Mouse (Mus musculus) E14TG2a.4 (cell line): ENCODE measurements around the gene Mroh2a.
A peak's percentile ranks its signal among the peaks of the same experiment; 100 is the strongest.

Experiments
- H3K27me3 ChIP-seq: 2 replicates; pipeline ENCODE4 v1.6.1; 2014; ENCODE audit warnings: low read length, control low read depth; ENCODE audit not compliant: insufficient read depth
- H3K36me3 ChIP-seq: 2 replicates; pipeline ENCODE4 v1.6.1; 2014; ENCODE audit warnings: low read length, control low read depth; ENCODE audit not compliant: insufficient read depth
- H3K4me1 ChIP-seq: replicated peaks from 2 replicates; pipeline ENCODE4 v1.6.1; 2014; ENCODE audit warnings: low read depth, low read length, control low read depth
- H3K4me3 ChIP-seq: replicated peaks from 2 replicates; pipeline ENCODE4 v1.5.1; 2014; ENCODE audit warnings: mild to moderate bottlenecking, low read length
- H3K9me3 ChIP-seq: 2 replicates; pipeline ENCODE4 v1.6.1; 2014; ENCODE audit warnings: low read length, control low read depth
- CTCF ChIP-seq: conservative IDR thresholded peaks from 2 replicates; pipeline ENCODE4 v1.5.1; 2014; ENCODE audit warnings: low read length
- NANOG ChIP-seq: IDR thresholded peaks from 2 replicates; pipeline ENCODE4 v1.6.1; 2014; ENCODE audit warnings: borderline replicate concordance, low read length, mixed read lengths
- POU5F1 ChIP-seq: IDR thresholded peaks from 2 replicates; pipeline ENCODE4 v1.6.1; 2014; ENCODE audit warnings: low read length, borderline replicate concordance

The Mroh2a gene

DNA sequence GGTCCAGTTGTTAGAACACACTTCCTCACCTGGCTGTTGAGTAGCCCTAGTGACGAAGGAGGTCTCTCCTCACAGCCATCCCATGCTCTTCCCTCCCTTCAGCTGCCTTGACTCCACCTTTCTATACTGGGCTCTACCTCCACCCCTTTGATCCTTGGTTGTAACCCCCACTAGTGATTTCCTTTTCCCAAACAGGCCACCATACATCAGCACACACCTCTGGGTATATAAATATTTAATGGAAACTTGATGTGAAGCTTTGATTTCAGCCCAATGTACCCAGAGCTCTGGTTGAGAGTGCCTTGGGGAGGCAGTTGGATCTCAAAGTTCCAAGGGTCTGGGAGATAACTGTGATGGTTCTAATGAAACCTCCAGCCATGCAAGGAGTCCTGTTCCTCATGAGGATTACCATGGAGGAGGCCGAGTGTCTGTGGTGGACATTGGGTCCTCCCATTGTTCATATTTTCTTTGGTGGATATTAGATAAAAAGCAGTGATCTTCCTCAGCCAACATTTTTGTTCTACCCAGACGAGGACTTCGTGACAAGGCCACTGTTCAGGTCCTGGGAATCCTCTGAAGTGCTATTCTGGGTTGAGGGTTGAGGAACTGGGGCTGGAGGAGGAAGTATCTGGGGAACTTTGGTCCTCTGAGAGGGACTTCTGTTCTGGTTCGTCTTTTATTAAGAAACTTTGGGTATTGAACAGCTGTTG is at the start of gene Mroh2a:
TSS of gene Mroh2a (plus strand) at position 317 of the 710 bp plus-strand sequence.
- Histone ChIP-seq H3K27me3 (0 out of 2 replicates have a peak, but pooled peaks cover 7% of the 10 kb centered on the region), H3K36me3 (no peaks in the 10 kb centered on the region), H3K9me3 (peaks cover 8% of the 10 kb centered on the region; the same call in 1 of the 2 replicates), H3K4me3 (no peak within 1 kb of the TSS), H3K4me1 (no peaks in the 10 kb centered on the region)
- TF ChIP-seq NANOG (no peak), POU5F1 (no peak), CTCF (no peak)

DNA sequence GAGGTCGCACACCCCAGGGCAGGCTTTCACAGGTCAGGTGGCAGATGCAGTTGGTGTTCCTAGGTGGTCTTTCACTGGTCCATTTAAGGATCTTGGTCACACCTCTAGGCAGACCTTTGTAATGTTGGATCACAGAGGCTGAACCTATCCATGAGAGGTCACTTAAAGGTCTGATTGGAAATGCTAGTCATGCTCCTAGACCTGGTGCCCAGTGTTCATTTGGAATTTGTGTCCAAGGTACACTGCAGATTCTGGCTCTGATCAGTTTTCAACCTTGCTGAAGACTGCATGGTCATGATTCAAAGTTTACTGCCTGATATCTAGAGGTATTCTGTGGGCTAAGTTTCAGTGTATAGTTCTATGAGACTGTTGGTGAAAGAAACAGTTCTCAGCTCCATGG is 47.1 kb upstream of the Mroh2a start:
- Histone ChIP-seq H3K4me3 (no peak overlapping the region), H3K36me3 (no peaks in the 10 kb centered on the region), H3K9me3 (peaks cover 38% of the 10 kb centered on the region), H3K4me1 (no peaks in the 10 kb centered on the region), H3K27me3 (no peaks in the 10 kb centered on the region)
- TF ChIP-seq NANOG (no peak), POU5F1 (no peak), CTCF (no peak)

DNA sequence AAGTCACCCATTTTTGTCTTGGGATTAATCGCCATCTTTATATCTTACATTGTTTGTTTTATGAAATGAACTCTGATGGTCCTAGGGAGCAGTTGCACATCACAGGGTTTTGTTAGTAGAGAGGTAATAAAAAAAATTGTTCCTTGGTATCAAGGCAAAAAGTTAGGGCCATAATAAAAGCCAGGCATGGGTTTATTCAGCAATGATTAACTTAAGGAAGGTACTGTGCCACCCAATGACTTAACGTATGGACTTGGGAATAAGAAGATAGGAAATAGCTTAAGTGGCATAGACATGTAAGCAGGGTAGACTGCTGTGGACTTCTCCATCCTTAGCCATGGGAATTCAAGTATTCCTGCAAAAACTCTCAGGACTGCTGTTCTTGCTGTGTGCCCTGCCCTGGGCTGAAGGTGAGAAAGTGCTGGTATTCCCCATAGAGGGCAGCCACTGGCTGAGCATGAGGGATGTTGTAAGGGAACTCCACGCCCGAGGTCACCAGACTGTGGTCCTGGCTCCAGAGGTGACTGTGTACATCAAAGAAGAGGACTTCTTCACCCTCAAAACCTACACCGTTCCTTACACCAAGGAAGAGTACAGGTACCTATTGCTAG is 40.4 kb upstream of the Mroh2a start:
- H3K9me3 ChIP-seq: no peaks in the 10 kb centered on the region
- H3K27me3 ChIP-seq: no peaks in the 10 kb centered on the region
- no peaks in the 10 kb centered on the region for H3K36me3 ChIP-seq
- no peaks in the 10 kb centered on the region for H3K4me1 ChIP-seq
- H3K4me3 ChIP-seq: no peak overlapping the region
- TF ChIP-seq NANOG (no peak), POU5F1 (no peak), CTCF (no peak)

DNA sequence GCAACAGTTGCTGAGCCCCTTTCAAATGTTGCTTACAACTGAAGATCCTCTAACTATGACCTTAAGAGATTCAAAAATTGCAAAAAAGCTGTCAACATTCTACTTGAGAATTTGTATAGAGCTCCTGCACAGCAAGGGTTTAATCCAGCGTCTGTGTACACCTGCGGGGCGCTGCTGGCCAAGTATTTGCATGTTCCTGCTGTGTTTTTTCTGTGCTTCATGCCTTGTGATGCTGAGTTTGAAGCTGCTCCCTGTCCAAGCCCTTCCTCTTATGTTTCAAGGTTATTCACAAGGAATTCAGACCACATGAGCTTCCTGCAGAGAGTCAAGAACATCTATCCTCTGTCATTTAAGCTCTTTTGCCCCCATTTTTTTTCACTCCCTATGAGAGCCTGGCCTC is 34.6 kb upstream of the Mroh2a start:
- TF ChIP-seq POU5F1: no peak
- TF ChIP-seq NANOG: no peak
- no peak for TF ChIP-seq CTCF
- H3K36me3 ChIP-seq: no peaks in the 10 kb centered on the region
- peaks cover 9% of the 10 kb centered on the region; the same call in 1 of the 2 replicates for H3K4me1 ChIP-seq
- H3K27me3 ChIP-seq: no peaks in the 10 kb centered on the region
- no peak overlapping the region for H3K4me3 ChIP-seq
- no peaks in the 10 kb centered on the region for H3K9me3 ChIP-seq

DNA sequence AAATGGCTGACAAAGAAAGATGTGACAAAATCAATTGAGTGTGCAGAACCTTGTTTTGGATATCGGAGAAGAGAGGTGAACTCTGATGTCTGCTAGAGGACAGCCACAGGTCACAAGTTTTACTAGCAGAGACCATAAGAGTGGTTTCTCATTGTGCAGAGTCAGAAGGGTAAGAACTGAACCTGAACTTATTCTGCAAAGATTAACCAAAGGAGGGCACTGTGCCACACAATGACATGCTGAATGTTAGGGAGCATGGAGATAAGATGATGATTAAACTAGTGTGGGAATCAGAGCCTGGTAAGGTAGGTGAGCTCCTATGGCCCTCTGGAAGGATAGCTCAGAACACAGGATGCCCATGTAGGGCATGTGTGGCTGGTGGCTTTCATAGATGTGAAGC is 31.1 kb upstream of the Mroh2a start:
- Histone ChIP-seq H3K36me3 (no peaks in the 10 kb centered on the region), H3K4me3 (no peak overlapping the region), H3K9me3 (no peaks in the 10 kb centered on the region), H3K27me3 (peaks cover 7% of the 10 kb centered on the region; the same call in 1 of the 2 replicates), H3K4me1 (peaks cover 9% of the 10 kb centered on the region; the same call in 1 of the 2 replicates)
- TF ChIP-seq CTCF: no peak
- no peak for TF ChIP-seq POU5F1
- TF ChIP-seq NANOG: no peak

DNA sequence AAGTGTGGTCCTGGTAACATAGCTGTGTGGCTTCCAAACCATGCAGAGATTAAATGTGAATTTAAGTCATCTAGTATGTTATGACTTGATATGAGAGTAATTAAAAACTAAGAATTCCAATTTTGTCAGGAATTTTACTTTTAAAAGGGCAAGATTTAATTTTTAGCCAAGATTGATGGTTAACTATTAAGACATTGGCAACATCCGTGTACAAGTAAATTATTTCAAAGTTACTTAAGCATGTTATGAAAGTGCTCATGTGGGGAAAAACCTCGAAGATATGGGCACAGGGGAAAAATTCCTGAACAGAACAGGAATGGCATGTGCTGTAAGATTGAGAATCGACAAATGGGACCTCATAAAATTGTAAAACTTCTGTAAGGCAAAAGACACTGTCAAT is 29.3 kb upstream of the Mroh2a start:
- Histone ChIP-seq H3K27me3 (peaks cover 16% of the 10 kb centered on the region), H3K36me3 (no peaks in the 10 kb centered on the region), H3K4me3 (no peak overlapping the region), H3K9me3 (no peaks in the 10 kb centered on the region), H3K4me1 (peaks cover 1% of the 10 kb centered on the region; the same call in 1 of the 2 replicates)
- TF ChIP-seq NANOG: no peak
- TF ChIP-seq POU5F1: no peak
- TF ChIP-seq CTCF: no peak

DNA sequence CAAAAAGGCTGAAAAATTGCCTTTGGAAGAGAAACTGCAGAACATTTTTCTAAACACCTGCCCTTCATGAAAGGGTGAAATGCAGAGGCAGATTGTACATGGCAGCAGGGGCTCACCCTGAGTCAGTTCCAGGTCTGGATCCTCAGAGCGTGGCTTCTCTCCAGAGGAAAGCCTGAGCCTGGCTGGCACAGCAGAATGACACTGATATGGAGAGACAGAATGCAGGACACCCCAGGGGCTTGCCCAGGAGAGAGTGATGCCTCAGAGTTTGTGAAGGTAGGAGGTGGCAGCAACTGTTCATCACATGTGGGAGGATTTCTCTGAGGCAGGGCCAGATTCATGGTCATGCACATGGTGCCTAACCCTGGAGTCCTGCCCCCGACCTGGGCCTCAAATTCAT is 26.8 kb upstream of the Mroh2a start:
- Histone ChIP-seq H3K4me1 (peaks cover 2% of the 10 kb centered on the region), H3K36me3 (no peaks in the 10 kb centered on the region), H3K9me3 (0 out of 2 replicates have a peak, but pooled peaks cover 6% of the 10 kb centered on the region), H3K27me3 (peaks cover 39% of the 10 kb centered on the region), H3K4me3 (no peak overlapping the region)
- TF ChIP-seq NANOG: no peak
- TF ChIP-seq POU5F1: no peak
- TF ChIP-seq CTCF: no peak

DNA sequence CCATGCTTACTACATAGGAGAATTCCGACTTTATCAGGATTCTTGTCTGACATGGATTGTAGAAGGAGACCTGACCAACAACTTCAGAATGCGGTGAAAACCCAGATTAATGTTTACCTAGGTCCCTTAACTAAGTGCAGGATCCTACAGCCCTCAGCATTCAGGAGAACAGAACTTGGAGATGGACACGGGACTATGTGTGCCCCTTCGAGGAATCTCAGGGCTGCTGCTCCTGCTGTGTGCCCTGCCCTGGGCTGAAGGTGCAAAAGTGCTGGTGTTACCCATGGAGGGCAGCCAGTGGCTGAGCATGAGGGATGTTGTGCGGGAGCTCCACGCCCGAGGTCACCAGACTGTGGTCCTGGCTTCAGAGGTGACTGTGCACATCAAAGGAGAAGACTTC is 26.3 kb upstream of the Mroh2a start, which contains the start of gene Ugt1a2:
TSS of gene Ugt1a2 (plus strand) at position 146 of the 400 bp plus-strand sequence.
- Histone ChIP-seq H3K36me3 (no peaks in the 10 kb centered on the region), H3K4me1 (peaks cover 4% of the 10 kb centered on the region), H3K9me3 (0 out of 2 replicates have a peak, but pooled peaks cover 6% of the 10 kb centered on the region), H3K27me3 (peaks cover 44% of the 10 kb centered on the region), H3K4me3 (no peak within 1 kb of the TSS)
- TF ChIP-seq POU5F1 (no peak), CTCF (no peak), NANOG (no peak)

DNA sequence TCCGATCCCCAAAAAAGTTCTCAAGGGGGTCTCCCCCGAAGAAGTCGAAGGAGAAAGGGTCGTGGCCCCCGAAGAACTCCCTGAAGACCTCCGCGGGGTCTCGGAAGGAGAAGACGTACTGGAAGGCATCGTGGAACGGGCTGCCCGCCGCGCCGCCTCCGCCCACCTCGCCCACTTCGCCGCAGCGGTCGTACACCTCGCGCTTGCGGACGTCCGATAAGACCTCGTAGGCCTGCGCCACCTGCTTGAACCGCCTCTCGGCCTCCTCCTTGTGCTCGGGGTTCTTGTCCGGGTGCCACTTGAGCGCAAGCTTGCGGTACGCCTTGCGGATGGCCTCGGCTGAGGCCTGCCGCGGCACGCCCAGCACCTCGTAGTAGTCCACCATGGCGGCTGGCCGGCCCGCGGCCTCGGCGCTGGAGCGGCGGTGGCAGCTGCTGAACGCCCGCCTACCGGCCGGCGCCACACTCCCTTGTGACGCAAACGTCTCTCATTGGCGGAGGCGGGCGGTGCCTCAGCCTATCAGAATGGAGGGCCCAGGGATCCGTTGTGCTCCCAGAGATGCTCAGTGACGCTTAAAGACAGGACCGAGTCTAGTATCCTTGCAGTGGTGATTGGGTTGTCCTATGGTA is 21.4 kb upstream of the Mroh2a start, which contains the start of gene Dnajb3:
TSS of gene Dnajb3 (minus strand) at position 489 of the 629 bp plus-strand sequence.
- Histone ChIP-seq H3K27me3 (peaks cover 59% of the 10 kb centered on the region), H3K4me1 (peaks cover 4% of the 10 kb centered on the region), H3K4me3 (peak within 1 kb of the TSS; percentile 73), H3K36me3 (no peaks in the 10 kb centered on the region), H3K9me3 (peaks cover 26% of the 10 kb centered on the region)
- no peak for TF ChIP-seq CTCF
- TF ChIP-seq POU5F1: no peak
- TF ChIP-seq NANOG: no peak
